Mouse (Mus musculus): ENCODE measurements around the gene Mef2a.

GRCm38 (mm10) chr7:67243894-67244282, 128.8 kb downstream of the Mef2a start:
- no peak for TF ChIP-seq POLR2A (IDR thresholded peaks at IDR 0.05; ENCODE audit: low read depth, low read length)
- TF ChIP-seq CTCF (IDR thresholded peaks at IDR 0.05; ENCODE audit: borderline replicate concordance, insufficient read depth, low read length), result no peak

Measured in embryonic fibroblast, embryonic 13.5 days (primary cell).